Mouse (Mus musculus) MEL (cell line): ENCODE measurements around the gene C1qb. TPM values are rescaled to one million over a fixed set of nuclear protein-coding genes. Genes with fewer than 3 reads are reported as not detected.

Experiments used
- DNase-seq: peaks from one replicate; pipeline ENCODE4 v3.0.0; 2011; ENCODE audit warnings: low read depth, low spot score
- H3K27ac ChIP-seq: 2 replicates; pipeline ENCODE4 v1.5.1; 2012; ENCODE audit warnings: low read depth, mild to moderate bottlenecking, control low read depth, low read length, moderate library complexity; ENCODE audit not compliant: control insufficient read depth
- H3K27me3 ChIP-seq, 2 experiments: fragments of 150-350 bp in 1 of 2; sonication (generic) in 1 of 2; 2 replicates each; pipeline ENCODE4 v1.6.1; 2012; ENCODE audit warnings: low read length in 2 of 2, mild to moderate bottlenecking in 2 of 2, improper control_type of control experiment in 1 of 2, moderate library complexity in 1 of 2; ENCODE audit not compliant: insufficient read depth in 2 of 2, control insufficient read depth in 1 of 2
- H3K36me3 ChIP-seq, 2 experiments: 2 replicates each; pipeline ENCODE4 v1.6.1; 2012 to 2014; ENCODE audit warnings: low read length in 2 of 2, improper control_type of control experiment in 1 of 2, inconsistent platforms in 1 of 2, mild to moderate bottlenecking in 1 of 2; ENCODE audit not compliant: insufficient read depth in 2 of 2, control insufficient read depth in 1 of 2
- H3K4me1 ChIP-seq, 2 experiments: fragments of 150-350 bp in 1 of 2; sonication (generic) in 1 of 2; 2 replicates each; pipeline ENCODE4 v1.6.1; 2012; ENCODE audit warnings: low read length in 2 of 2, improper control_type of control experiment in 1 of 2, mild to moderate bottlenecking in 1 of 2; ENCODE audit not compliant: insufficient read depth in 2 of 2, control insufficient read depth in 1 of 2
- H3K4me3 ChIP-seq, 2 experiments: fragments of 150-350 bp in 1 of 2; sonication (generic) in 1 of 2; 2 replicates each; pipeline ENCODE4 v1.5.1; 2012; ENCODE audit warnings: low read depth in 2 of 2, low read length in 2 of 2, mild to moderate bottlenecking in 2 of 2, moderate library complexity in 2 of 2, control low read depth in 1 of 2, improper control_type of control experiment in 1 of 2; ENCODE audit not compliant: control insufficient read depth in 1 of 2, insufficient read depth in 1 of 2
- H3K79me2 ChIP-seq: 2 replicates; pipeline ENCODE4 v1.6.1; 2012; ENCODE audit warnings: mild to moderate bottlenecking, low read length, moderate library complexity; ENCODE audit not compliant: control insufficient read depth, poor library complexity, insufficient read depth
- H3K9ac ChIP-seq: 2 replicates; pipeline ENCODE4 v1.6.1; 2012; ENCODE audit warnings: low read depth, mild to moderate bottlenecking, control low read depth, low read length, moderate library complexity; ENCODE audit not compliant: control insufficient read depth, poor library complexity, severe bottlenecking
- H3K9me3 ChIP-seq: fragments of 150-350 bp; sonication (generic); replicated peaks from 2 replicates; pipeline ENCODE4 v1.6.1; 2012; ENCODE audit warnings: mild to moderate bottlenecking, low read length, improper control_type of control experiment, moderate library complexity; ENCODE audit not compliant: insufficient read depth
- BHLHE40 ChIP-seq: IDR thresholded peaks from 2 replicates; pipeline ENCODE4 v1.6.1; 2012; ENCODE audit warnings: low read depth, mild to moderate bottlenecking, inconsistent platforms, low read length, improper control_type of control experiment, borderline replicate concordance
- CHD1 ChIP-seq: IDR thresholded peaks from 2 replicates; pipeline ENCODE4 v1.6.1; 2012; ENCODE audit warnings: low read depth, mild to moderate bottlenecking, inconsistent platforms, low read length, improper control_type of control experiment
- CTCF ChIP-seq, 3 experiments: IDR thresholded peaks in 2 of 3; conservative IDR thresholded peaks in 1 of 3; 2 replicates each; pipeline ENCODE4 v1.5.1; 2011 to 2012; ENCODE audit warnings: low read length in 3 of 3, low read depth in 2 of 3, mild to moderate bottlenecking in 2 of 3, improper control_type of control experiment in 1 of 3, inconsistent platforms in 1 of 3, mixed read lengths in 1 of 3, moderate library complexity in 1 of 3; ENCODE audit not compliant: control insufficient read depth in 1 of 3, insufficient read depth in 1 of 3, poor library complexity in 1 of 3, severe bottlenecking in 1 of 3
- GATA1 ChIP-seq: IDR thresholded peaks from 2 replicates; pipeline ENCODE4 v1.6.1; 2011; ENCODE audit warnings: low read depth, low read length, improper control_type of control experiment
- HCFC1 ChIP-seq: IDR thresholded peaks from 2 replicates; pipeline ENCODE4 v1.6.1; 2012; ENCODE audit warnings: low read depth, mild to moderate bottlenecking, inconsistent platforms, low read length, improper control_type of control experiment, moderate library complexity
- JUND ChIP-seq: IDR thresholded peaks from 2 replicates; pipeline ENCODE4 v1.6.1; 2011; ENCODE audit warnings: low read depth, mild to moderate bottlenecking, improper control_type of control experiment, low read length
- KAT2A ChIP-seq: conservative IDR thresholded peaks from 2 replicates; pipeline ENCODE4 v1.6.1; 2012; ENCODE audit warnings: low read depth, low read length, improper control_type of control experiment, inconsistent platforms
- MAX ChIP-seq: IDR thresholded peaks from 2 replicates; pipeline ENCODE4 v1.6.1; 2011; ENCODE audit warnings: low read length, improper control_type of control experiment
- MAZ ChIP-seq: IDR thresholded peaks from 2 replicates; pipeline ENCODE4 v1.6.1; 2012; ENCODE audit warnings: low read depth, mild to moderate bottlenecking, inconsistent platforms, low read length, improper control_type of control experiment
- MEF2A ChIP-seq: IDR thresholded peaks from 2 replicates; pipeline ENCODE4 v1.6.1; 2014; ENCODE audit warnings: low read depth, mild to moderate bottlenecking, inconsistent platforms, low read length, improper control_type of control experiment; ENCODE audit not compliant: poor library complexity, insufficient replicate concordance, severe bottlenecking; ENCODE audit errors: extremely low read depth
- MYB ChIP-seq: IDR thresholded peaks from 2 replicates; pipeline ENCODE4 v1.6.1; 2011; ENCODE audit warnings: mild to moderate bottlenecking, low read depth, low read length, improper control_type of control experiment
- NELFE ChIP-seq: IDR thresholded peaks from 2 replicates; pipeline ENCODE4 v1.6.1; 2011; ENCODE audit warnings: low read depth, low read length, improper control_type of control experiment
- NRF1 ChIP-seq: IDR thresholded peaks from 2 replicates; pipeline ENCODE4 v1.6.1; 2014; ENCODE audit warnings: low read depth, mild to moderate bottlenecking, inconsistent platforms, low read length, improper control_type of control experiment, moderate library complexity; ENCODE audit not compliant: poor library complexity, insufficient read depth, severe bottlenecking
- POLR2AphosphoS2 ChIP-seq: IDR thresholded peaks from 2 replicates; pipeline ENCODE4 v1.6.1; 2011; ENCODE audit warnings: low read length, improper control_type of control experiment
- RCOR1 ChIP-seq: IDR thresholded peaks from 2 replicates; pipeline ENCODE4 v1.6.1; 2012; ENCODE audit warnings: low read depth, mild to moderate bottlenecking, inconsistent platforms, low read length, improper control_type of control experiment
- SMC3 ChIP-seq: IDR thresholded peaks from 2 replicates; pipeline ENCODE4 v1.6.1; 2011; ENCODE audit warnings: low read depth, low read length, improper control_type of control experiment
- TBP ChIP-seq: IDR thresholded peaks from 2 replicates; pipeline ENCODE4 v1.8.0; 2011; ENCODE audit warnings: low read depth, low read length, improper control_type of control experiment
- TCF12 ChIP-seq: IDR thresholded peaks from 2 replicates; pipeline ENCODE4 v1.6.1; 2014; ENCODE audit warnings: low read depth, mild to moderate bottlenecking, inconsistent platforms, low read length, improper control_type of control experiment, moderate library complexity
- UBTF ChIP-seq: IDR thresholded peaks from 2 replicates; pipeline ENCODE4 v1.6.1; 2012; ENCODE audit warnings: low read depth, mild to moderate bottlenecking, inconsistent platforms, low read length, improper control_type of control experiment, moderate library complexity, borderline replicate concordance; ENCODE audit not compliant: insufficient read depth
- USF2 ChIP-seq, 2 experiments: IDR thresholded peaks; 2 replicates each; pipeline ENCODE4 v1.6.1; 2011 to 2012; ENCODE audit warnings: improper control_type of control experiment in 2 of 2, low read length in 2 of 2, borderline replicate concordance in 1 of 2, inconsistent platforms in 1 of 2, low read depth in 1 of 2, mild to moderate bottlenecking in 1 of 2; ENCODE audit not compliant: insufficient read depth in 1 of 2
- ZKSCAN1 ChIP-seq: IDR thresholded peaks from 2 replicates; pipeline ENCODE4 v1.6.1; 2012; ENCODE audit warnings: low read depth, mild to moderate bottlenecking, inconsistent platforms, low read length, improper control_type of control experiment, moderate library complexity
- ZMIZ1 ChIP-seq: IDR thresholded peaks from 2 replicates; pipeline ENCODE4 v1.6.1; 2012; ENCODE audit warnings: low read depth, mild to moderate bottlenecking, inconsistent platforms, low read length, improper control_type of control experiment, moderate library complexity
- ZNF384 ChIP-seq: IDR thresholded peaks from 2 replicates; pipeline ENCODE4 v1.6.1; 2012; ENCODE audit warnings: low read depth, mild to moderate bottlenecking, inconsistent platforms, low read length, improper control_type of control experiment
- polyA plus RNA-seq, 2 experiments: library from polyadenylated mRNA; stranded (reverse) in 1 of 2; unstranded in 1 of 2; fragments of >175 nt in 1 of 2; fragments of >200 nt in 1 of 2; gene quantifications; 2 replicates each; pipeline versions ENCODE4 v1.2.1 to v1.2.4; 2012; ENCODE audit warnings: low replicate concordance in 2 of 2, low read depth in 1 of 2; ENCODE audit not compliant: insufficient read length in 2 of 2, insufficient read depth in 1 of 2, missing spikeins in 1 of 2
- total RNA-seq: library from RNA; depleted of rRNA; stranded (reverse); fragments of 300-350 nt; gene quantifications from 2 replicates; pipeline ENCODE4 v1.2.3, GENCODE M21; 2012

Gene C1qb
- total and polyA plus RNA-seq, 3 experiments = not detected

- no peaks in the 10 kb centered on the region for H3K36me3 ChIP-seq
- TF ChIP-seq CTCF (IDR thresholded peaks at IDR 0.05 in 2 of 3, conservative IDR thresholded peaks at IDR 0.05 in 1 of 3; ENCODE audit: control insufficient read depth in 1 of 3, insufficient read depth in 1 of 3, low read depth in 2 of 3, low read length in 3 of 3, poor library complexity in 1 of 3, severe bottlenecking in 1 of 3) (no peak), MAZ (no peak), MEF2A (no peak), BHLHE40 (no peak), USF2 (IDR thresholded peaks at IDR 0.05; ENCODE audit: borderline replicate concordance in 1 of 2, insufficient read depth in 1 of 2, low read depth in 1 of 2, low read length in 2 of 2) (no peak), JUND (no peak), SMC3 (no peak), UBTF (no peak), ZMIZ1 (no peak), KAT2A (no peak), GATA1 (no peak), ZNF384 (no peak)
- no peak overlapping the region for H3K27ac ChIP-seq
- H3K4me3 ChIP-seq = no peak overlapping the region
- no peak for DNase-seq
- no peaks in the 10 kb centered on the region for H3K9me3 ChIP-seq
- no peaks in the 10 kb centered on the region for H3K79me2 ChIP-seq
- H3K4me1 ChIP-seq = no peaks in the 10 kb centered on the region
- no peak overlapping the region for H3K9ac ChIP-seq
- no peaks in the 10 kb centered on the region for H3K27me3 ChIP-seq
Measured at GRCm38 (mm10) chr4:136918834-136919233, 32.8 kb upstream of the C1qb start.

DNA sequence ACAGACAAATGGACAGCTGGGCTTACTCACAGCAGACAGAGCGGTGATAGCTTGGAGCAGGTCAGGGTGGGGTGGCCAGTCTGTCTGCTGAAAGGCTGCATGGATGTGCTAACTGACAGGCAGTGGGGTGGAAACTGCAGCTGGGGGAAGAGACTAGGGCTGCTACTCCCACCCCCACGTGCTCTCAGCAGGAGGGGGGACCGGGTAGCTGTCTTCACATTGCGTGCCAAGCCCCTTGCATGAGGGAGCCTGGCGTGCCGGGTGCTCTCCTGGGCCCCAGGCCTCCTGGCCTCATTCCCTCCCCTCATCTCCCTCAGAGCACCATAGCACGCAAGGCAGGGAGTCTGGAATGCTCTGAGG, 31.2 kb upstream of the C1qb start:
- DNase-seq = no peak
- no peaks in the 10 kb centered on the region for H3K27me3 ChIP-seq
- no peak overlapping the region for H3K4me3 ChIP-seq
- no peaks in the 10 kb centered on the region for H3K9me3 ChIP-seq
- H3K79me2 ChIP-seq = no peaks in the 10 kb centered on the region
- no peak overlapping the region for H3K27ac ChIP-seq
- H3K4me1 ChIP-seq = no peaks in the 10 kb centered on the region
- TF ChIP-seq RCOR1 (no peak), TCF12 (no peak), TBP (no peak), ZKSCAN1 (no peak), NRF1 (no peak), UBTF (no peak), MYB (no peak), GATA1 (no peak), POLR2AphosphoS2 (no peak), MAX (no peak), SMC3 (no peak), ZMIZ1 (no peak), HCFC1 (no peak), NELFE (no peak), CHD1 (no peak), CTCF (IDR thresholded peaks at IDR 0.05 in 2 of 3, conservative IDR thresholded peaks at IDR 0.05 in 1 of 3; ENCODE audit: control insufficient read depth in 1 of 3, insufficient read depth in 1 of 3, low read depth in 2 of 3, low read length in 3 of 3, poor library complexity in 1 of 3, severe bottlenecking in 1 of 3) (no peak)
- no peak overlapping the region for H3K9ac ChIP-seq
- no peaks in the 10 kb centered on the region for H3K36me3 ChIP-seq
